8 mouse cellular contexts compared by ENCODE assay signal in the genomic region with DNA sequence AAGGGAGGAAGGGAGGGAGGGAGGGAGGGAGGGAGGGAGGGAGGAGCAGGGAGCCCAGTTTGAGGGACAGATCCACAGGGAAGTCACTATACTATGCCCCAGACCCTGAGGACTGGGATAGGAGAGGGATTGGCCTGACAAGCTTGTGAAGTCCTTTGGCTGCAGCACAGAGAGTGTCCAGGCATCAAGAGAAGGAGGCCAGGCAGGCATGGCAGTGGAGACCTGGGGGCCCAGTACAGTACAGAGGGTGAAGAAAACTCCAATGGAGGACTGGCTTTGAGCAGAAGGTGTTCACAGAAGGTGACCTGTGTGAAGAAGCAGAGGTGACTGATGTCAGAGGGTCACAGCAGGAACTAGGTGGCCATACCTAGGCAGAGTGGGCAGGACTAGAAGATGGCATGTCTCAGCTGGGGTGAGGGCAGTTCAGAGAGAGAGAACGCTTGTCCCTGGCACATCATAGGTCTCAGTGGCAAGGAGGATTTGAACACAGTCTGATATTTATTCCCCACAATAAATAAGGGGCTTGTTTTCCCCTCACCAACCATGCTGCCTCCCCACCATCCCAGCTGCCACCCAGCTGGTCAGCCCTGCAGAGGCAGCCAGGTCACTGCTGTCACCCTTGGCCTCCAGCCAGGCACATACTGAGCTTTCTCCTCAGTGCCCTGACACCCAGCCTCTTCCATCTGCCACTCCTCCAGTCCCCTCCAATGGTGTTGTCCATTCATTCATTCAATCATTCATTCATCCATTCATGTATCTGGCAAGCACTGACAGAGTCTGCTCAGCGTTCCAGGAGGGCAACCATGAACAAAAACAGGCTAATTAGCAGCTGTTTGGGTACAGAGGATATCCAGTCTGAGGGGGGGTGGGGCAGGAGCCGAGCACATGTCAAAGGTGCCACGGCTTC. TPM values are rescaled to one million over a fixed set of nuclear protein-coding genes. Genes with fewer than 3 reads are reported as not detected.
A peak's percentile ranks its signal among the peaks of the same experiment; 100 is the strongest.
DNase-seq lines count a peak whose midpoint lies in the region; ATAC-seq and TF ChIP-seq lines count a peak whose summit lies in the region.

No protein-coding gene starts in this region.

- TF ChIP-seq CTCF in intestine, postnatal 0 days (IDR thresholded peaks at IDR 0.05; ENCODE audit: low read depth) = no peak

- ATAC-seq in hindbrain, embryonic 16.5 days = peak; percentile 88
- ATAC-seq in intestine, postnatal 0 days = no peak

- no peak overlapping the region for H3K4me2 ChIP-seq in hindbrain, embryonic 16.5 days (ENCODE audit: low read length)
- H3K4me2 ChIP-seq in intestine, postnatal 0 days (replicated peaks; ENCODE audit: low read depth) = no peak overlapping the region

- no peak overlapping the region for H3K9ac ChIP-seq in hindbrain, embryonic 16.5 days (ENCODE audit: low read depth, low read length)
- H3K9ac ChIP-seq in intestine, postnatal 0 days (ENCODE audit: low read depth, low read length) = no peak overlapping the region

- H3K4me1 ChIP-seq in hindbrain, embryonic 16.5 days (ENCODE audit: control insufficient read depth, insufficient read depth, low read depth, low read length) = peaks cover 4% of the 10 kb centered on the region; the same call in 1 of the 2 replicates
- H3K4me1 ChIP-seq in intestine, postnatal 0 days (replicated peaks; ENCODE audit: control insufficient read depth, insufficient read depth, low read length) = no peaks in the 10 kb centered on the region

- H3K36me3 ChIP-seq in hindbrain, embryonic 16.5 days (ENCODE audit: control insufficient read depth, insufficient read depth, low read length) = no peaks in the 10 kb centered on the region
- no peaks in the 10 kb centered on the region for H3K36me3 ChIP-seq in intestine, postnatal 0 days (ENCODE audit: control insufficient read depth, insufficient read depth)

- no peak overlapping the region for H3K4me3 ChIP-seq in hindbrain, embryonic 16.5 days (ENCODE audit: low read length)
- no peak overlapping the region for H3K4me3 ChIP-seq in intestine, postnatal 0 days (ENCODE audit: low read depth, low read length)

- intact Hi-C loops in heart, postnatal 14 days (cut with DNase I) = no loop called here
- intact Hi-C loops in left cerebral cortex, postnatal 36 days (cut with DNase I) = no loop called here

- 25% methylated on average over 4 of the region's 4 CpGs for WGBS in hindbrain, embryonic 16.5 days
- 61% methylated on average over 4 of the region's 4 CpGs for whole genome bisulfite sequencing in intestine, postnatal 0 days

- DNase-seq in heart, postnatal 14 days = peak; percentile 12 to 23
- no peak for DNase-seq in heart, adult 9 months (ENCODE audit: low spot score in 2 of 2)
- peak; percentile 99 for DNase-seq in cerebellum, postnatal 10 days
- DNase-seq in left cerebral cortex, postnatal 36 days (ENCODE audit: low spot score in 2 of 2) = peak; percentile 59 to 61
- DNase-seq in right cerebral cortex, postnatal 36 days (ENCODE audit: low spot score in 2 of 2) = peak; percentile 42 to 46
- no peak for DNase-seq in urinary bladder, postnatal 36 days (ENCODE audit: low spot score in 2 of 2)

- H3K27ac ChIP-seq in hindbrain, embryonic 16.5 days (ENCODE audit: low read depth, low read length) = peak overlapping the region; percentile 10; the same call in 1 of the 2 replicates
- H3K27ac ChIP-seq in intestine, postnatal 0 days (ENCODE audit: low read depth, low read length) = no peak overlapping the region

- H3K9me3 ChIP-seq in hindbrain, embryonic 16.5 days (ENCODE audit: control insufficient read depth, low read length) = no peaks in the 10 kb centered on the region; the same call in 1 of the 2 replicates
- no peaks in the 10 kb centered on the region for H3K9me3 ChIP-seq in intestine, postnatal 0 days (ENCODE audit: control insufficient read depth)

- H3K27me3 ChIP-seq in hindbrain, embryonic 16.5 days (replicated peaks; ENCODE audit: control insufficient read depth, insufficient read depth, low read length) = no peaks in the 10 kb centered on the region
- no peaks in the 10 kb centered on the region for H3K27me3 ChIP-seq in intestine, postnatal 0 days (replicated peaks; ENCODE audit: control insufficient read depth, insufficient read depth, low read length)

RNA-seq across cellular contexts. Expression of a gene that starts 36.9 kb away (rescaled TPM):
- total RNA-seq in heart, postnatal 14 days (2021) = under 1 TPM; 0.24 to 0.72 TPM
- 34.7 and 36.5 TPM in 2 replicates for polyA plus RNA-seq in hindbrain, embryonic 16.5 days (2015; fragmentation: Nextera tagmentation; extraction: Ambion mirVana)
- total RNA-seq in left cerebral cortex, postnatal 36 days (2021) = 10 to 100 TPM; 36.6 to 46.1 TPM
- polyA plus RNA-seq in intestine, postnatal 0 days (2015; fragmentation: Nextera tagmentation; extraction: Ambion mirVana) = 0.44 and 0.78 TPM in 2 replicates

Comparison
In these comparisons a context has a peak if more than half of its experiments do, and no peak if none do; other contexts are left out.
1. DNase-seq: peak in heart, postnatal 14 days (2 of 2), cerebellum, postnatal 10 days (2 of 2), left cerebral cortex, postnatal 36 days (2 of 2) and right cerebral cortex, postnatal 36 days (2 of 2); none in heart, adult 9 months (0 of 2) and urinary bladder, postnatal 36 days (0 of 2).
2. RNA of a gene that starts 36.9 kb away (total RNA-seq): 36.6 to 46.1 TPM in left cerebral cortex, postnatal 36 days; 0.24 to 0.72 TPM in heart, postnatal 14 days; every median in the first group is over 10 times any median in the second.